Mouse (Mus musculus): Measurements from ENCODE around the gene Stk11. TPM values are rescaled to one million over a fixed set of nuclear protein-coding genes. Genes with fewer than 3 reads are reported as not detected.

Gene Stk11
- polyA plus RNA-seq, 1 experiment from 2014 or later: 33.5 TPM

Other genes with a start within 250 kb of the Stk11 start
- gene Prtn3, start 241.3 kb upstream of the Stk11 start, polyA plus RNA-seq (2014; fragmentation: Nextera tagmentation; extraction: Ambion mirVana): 50.9 and 52.4 TPM in 2 replicates
- gene Plppr3, start 241.2 kb upstream of the Stk11 start, polyA plus RNA-seq (2014; fragmentation: Nextera tagmentation; extraction: Ambion mirVana): 17.6 and 20.9 TPM in 2 replicates
- gene Elane, start 229.6 kb upstream of the Stk11 start, polyA plus RNA-seq (2014; fragmentation: Nextera tagmentation; extraction: Ambion mirVana): 11.1 and 11.8 TPM in 2 replicates
- gene Cfd, start 224.9 kb upstream of the Stk11 start, polyA plus RNA-seq (2014; fragmentation: Nextera tagmentation; extraction: Ambion mirVana): not detected in 2 replicates
- 32.6 and 37.4 TPM in 2 replicates for gene Med16, start 206.9 kb upstream of the Stk11 start, polyA plus RNA-seq (2014; fragmentation: Nextera tagmentation; extraction: Ambion mirVana)
- 7.4 TPM in 1 of 2 replicates, not detected in the other for gene Gm26602, start 204.9 kb upstream of the Stk11 start, polyA plus RNA-seq (2014; fragmentation: Nextera tagmentation; extraction: Ambion mirVana)
- 0.66 and 0.75 TPM in 2 replicates for gene Kiss1r, start 198.8 kb upstream of the Stk11 start, polyA plus RNA-seq (2014; fragmentation: Nextera tagmentation; extraction: Ambion mirVana)
- gene R3hdm4, start 194.6 kb upstream of the Stk11 start, polyA plus RNA-seq (2014; fragmentation: Nextera tagmentation; extraction: Ambion mirVana): 99.4 and 104 TPM in 2 replicates
- 10.8 and 12.4 TPM in 2 replicates for gene Arid3a, start 188.8 kb upstream of the Stk11 start, polyA plus RNA-seq (2014; fragmentation: Nextera tagmentation; extraction: Ambion mirVana)
- 164 and 171 TPM in 2 replicates for gene Wdr18, start 155.7 kb upstream of the Stk11 start, polyA plus RNA-seq (2014; fragmentation: Nextera tagmentation; extraction: Ambion mirVana)
- gene Grin3b, start 145.1 kb upstream of the Stk11 start, polyA plus RNA-seq (2014; fragmentation: Nextera tagmentation; extraction: Ambion mirVana): 0.10 and 0.14 TPM in 2 replicates
- gene Tmem259, start 131.5 kb upstream of the Stk11 start, polyA plus RNA-seq (2014; fragmentation: Nextera tagmentation; extraction: Ambion mirVana): 14.9 and 20.2 TPM in 2 replicates
- 115 and 124 TPM in 2 replicates for gene Cnn2, start 127.2 kb upstream of the Stk11 start, polyA plus RNA-seq (2014; fragmentation: Nextera tagmentation; extraction: Ambion mirVana)
- 7.7 and 8.6 TPM in 2 replicates for gene Abca7, start 119.3 kb upstream of the Stk11 start, polyA plus RNA-seq (2014; fragmentation: Nextera tagmentation; extraction: Ambion mirVana)
- 29.0 and 29.4 TPM in 2 replicates for gene Arhgap45, start 99.2 kb upstream of the Stk11 start, polyA plus RNA-seq (2014; fragmentation: Nextera tagmentation; extraction: Ambion mirVana)
- gene Polr2e, start 76.0 kb upstream of the Stk11 start, polyA plus RNA-seq (2014; fragmentation: Nextera tagmentation; extraction: Ambion mirVana): 239 and 256 TPM in 2 replicates
- 761 and 762 TPM in 2 replicates for gene Gpx4, start 68.6 kb upstream of the Stk11 start, polyA plus RNA-seq (2014; fragmentation: Nextera tagmentation; extraction: Ambion mirVana)
- 17.7 and 19.2 TPM in 2 replicates for gene Sbno2, start 10.2 kb upstream of the Stk11 start, polyA plus RNA-seq (2014; fragmentation: Nextera tagmentation; extraction: Ambion mirVana)
- gene Atp5d, start 22.8 kb downstream of the Stk11 start, polyA plus RNA-seq (2014; fragmentation: Nextera tagmentation; extraction: Ambion mirVana): 482 and 514 TPM in 2 replicates
- 2.8 and 3.1 TPM in 2 replicates for gene Cbarp, start 25.0 kb downstream of the Stk11 start, polyA plus RNA-seq (2014; fragmentation: Nextera tagmentation; extraction: Ambion mirVana)
- 19.2 and 20.1 TPM in 2 replicates for gene Midn, start 32.5 kb downstream of the Stk11 start, polyA plus RNA-seq (2014; fragmentation: Nextera tagmentation; extraction: Ambion mirVana)
- 22.5 and 25.1 TPM in 2 replicates for gene Cirbp, start 50.2 kb downstream of the Stk11 start, polyA plus RNA-seq (2014; fragmentation: Nextera tagmentation; extraction: Ambion mirVana)
- 21.8 and 27.4 TPM in 2 replicates for gene 1600002K03Rik, start 57.1 kb downstream of the Stk11 start, polyA plus RNA-seq (2014; fragmentation: Nextera tagmentation; extraction: Ambion mirVana)
- 9.4 and 10.7 TPM in 2 replicates for gene Efna2, start 63.7 kb downstream of the Stk11 start, polyA plus RNA-seq (2014; fragmentation: Nextera tagmentation; extraction: Ambion mirVana)
- 67.7 and 71.0 TPM in 2 replicates for gene Mum1, start 110.6 kb downstream of the Stk11 start, polyA plus RNA-seq (2014; fragmentation: Nextera tagmentation; extraction: Ambion mirVana)
- gene Ndufs7, start 133.3 kb downstream of the Stk11 start, polyA plus RNA-seq (2014; fragmentation: Nextera tagmentation; extraction: Ambion mirVana): 401 and 427 TPM in 2 replicates
- gene Gamt, start 145.2 kb downstream of the Stk11 start, polyA plus RNA-seq (2014; fragmentation: Nextera tagmentation; extraction: Ambion mirVana): 49.0 and 49.7 TPM in 2 replicates
- gene Dazap1, start 145.7 kb downstream of the Stk11 start, polyA plus RNA-seq (2014; fragmentation: Nextera tagmentation; extraction: Ambion mirVana): 49.2 and 55.0 TPM in 2 replicates
- gene Rps15, start 176.7 kb downstream of the Stk11 start, polyA plus RNA-seq (2014; fragmentation: Nextera tagmentation; extraction: Ambion mirVana): 1,270 and 1,408 TPM in 2 replicates
- gene Apc2, start 180.2 kb downstream of the Stk11 start, polyA plus RNA-seq (2014; fragmentation: Nextera tagmentation; extraction: Ambion mirVana): 0.30 and 0.45 TPM in 2 replicates
- 46.2 and 47.8 TPM in 2 replicates for gene 2310011J03Rik, start 204.7 kb downstream of the Stk11 start, polyA plus RNA-seq (2014; fragmentation: Nextera tagmentation; extraction: Ambion mirVana)
- gene Pcsk4, start 213.7 kb downstream of the Stk11 start, polyA plus RNA-seq (2014; fragmentation: Nextera tagmentation; extraction: Ambion mirVana): 12.6 and 12.8 TPM in 2 replicates
- gene Reep6, start 214.2 kb downstream of the Stk11 start, polyA plus RNA-seq (2014; fragmentation: Nextera tagmentation; extraction: Ambion mirVana): 74.3 and 76.1 TPM in 2 replicates
- 1.6 and 2.6 TPM in 2 replicates for gene Adamtsl5, start 232.6 kb downstream of the Stk11 start, polyA plus RNA-seq (2014; fragmentation: Nextera tagmentation; extraction: Ambion mirVana)
- 0.25 TPM in 2 replicates for gene Plk5, start 240.7 kb downstream of the Stk11 start, polyA plus RNA-seq (2014; fragmentation: Nextera tagmentation; extraction: Ambion mirVana)

All from liver, embryonic 11.5 days (tissue).